Comparison of ENCODE assay signal across 9 mouse cellular contexts in genomic region chrX:142372393-142372792, GRCm38 (mm10). TPM values are rescaled to one million over a fixed set of nuclear protein-coding genes. Genes with fewer than 3 reads are reported as not detected.
DNase-seq lines count a peak whose midpoint lies in the region; TF ChIP-seq lines count a peak whose summit lies in the region.
"Had no signal": no experiment of that assay in that cellular context is flagged by ENCODE, and none has a peak within 500 bp of the region (broad histone marks: within the 10 kb centered on the region; RNA-seq: fewer than 3 reads in every experiment).

No protein-coding gene starts in this region.

- no peaks in the 10 kb centered on the region for H3K36me3 ChIP-seq in thymus, adult 2 months (ENCODE audit: control insufficient read depth, insufficient read depth, low read length)
- H3K36me3 ChIP-seq: midbrain, embryonic 12.5 days had no signal

- peak; percentile 24 for DNase-seq in gastrocnemius, adult 18-20 months (ENCODE audit: low spot score)
- no peak for DNase-seq in gastrocnemius, postnatal 25 days
- peak; percentile 47 for DNase-seq in thymus, adult 2 months
- DNase-seq in thymus, adult 18-20 months, result no peak
- DNase-seq in embryo, embryonic 10.5 days (ENCODE audit: low spot score), result peak; percentile 76
- DNase-seq in kidney, postnatal 10 days, result peak; percentile 59
- peak; percentile 48 for DNase-seq in lung, postnatal 14 days
- peak; percentile 46 for DNase-seq in thymus, postnatal 14 days

- TF ChIP-seq CTCF in thymus, adult 2 months (IDR thresholded peaks at IDR 0.05; ENCODE audit: borderline replicate concordance, control insufficient read depth, extremely low read depth, insufficient read depth, low read length, poor library complexity), result no peak

- no peak overlapping the region for H3K27ac ChIP-seq in thymus, adult 2 months (ENCODE audit: control insufficient read depth, insufficient read depth, low read length)
- H3K27ac ChIP-seq: midbrain, embryonic 12.5 days had no signal

- no peak for TF ChIP-seq POLR2A in thymus, adult 2 months (IDR thresholded peaks at IDR 0.05; ENCODE audit: control insufficient read depth, extremely low read depth, insufficient read depth, low read length, poor library complexity)

- no peak overlapping the region for H3K4me3 ChIP-seq in thymus, adult 2 months (ENCODE audit: control insufficient read depth, insufficient read depth, low read length)
- H3K4me3 ChIP-seq: midbrain, embryonic 12.5 days had no signal

- no peaks in the 10 kb centered on the region; the same call in none of the 2 replicates for H3K4me1 ChIP-seq in thymus, adult 2 months (replicated peaks; ENCODE audit: control insufficient read depth, insufficient read depth, low read length)
- H3K4me1 ChIP-seq: midbrain, embryonic 12.5 days had no signal

- WGBS in thymus, adult 2 months, result 18% methylated on average over 3 of the region's 3 CpGs

- no peaks in the 10 kb centered on the region for H3K27me3 ChIP-seq in thymus, adult 2 months (ENCODE audit: control insufficient read depth, insufficient read depth, low read length)

RNA-seq across cellular contexts. Expression of gene Acsl4, which starts 17.9 kb away (rescaled TPM):
- total RNA-seq in gastrocnemius, adult 18-20 months (2021), result 10 to 100 TPM; 17.6 to 17.9 TPM
- total RNA-seq in gastrocnemius, postnatal 25 days (2021), result 10 to 100 TPM; 19.1 to 21.5 TPM
- polyA plus RNA-seq in thymus, adult 2 months (2012; rRNA removed), result 4.8 and 5.5 TPM in 2 replicates

Comparison
In these comparisons a context has a peak if more than half of its experiments do, and no peak if none do; other contexts are left out.
1. DNase-seq: peak in gastrocnemius, adult 18-20 months (single experiment), thymus, adult 2 months (single experiment), embryo, embryonic 10.5 days (single experiment), kidney, postnatal 10 days (single experiment), lung, postnatal 14 days (single experiment) and thymus, postnatal 14 days (single experiment); none in gastrocnemius, postnatal 25 days (single experiment) and thymus, adult 18-20 months (0 of 2).